Mouse (Mus musculus) hindbrain, embryonic 10.5 days (tissue): ENCODE data around the gene Smpd3. TPM values are rescaled to one million over a fixed set of nuclear protein-coding genes. Genes with fewer than 3 reads are reported as not detected.

Experiments used
- DNase-seq: peaks from one replicate; pipeline ENCODE4 v3.0.0-alpha.2; 2017; ENCODE audit warnings: low spot score
- H3K27ac ChIP-seq: fragments of 300-500 bp; sonication (generic); 2 replicates; pipeline ENCODE4 v1.5.1; 2016; ENCODE audit warnings: mild to moderate bottlenecking, moderate library complexity
- H3K27me3 ChIP-seq: fragments of 300-500 bp; sonication (generic); 2 replicates; pipeline ENCODE4 v1.6.1; 2016; ENCODE audit warnings: mild to moderate bottlenecking; ENCODE audit not compliant: poor library complexity, insufficient read depth, severe bottlenecking
- H3K36me3 ChIP-seq: fragments of 300-500 bp; sonication (generic); 2 replicates; pipeline ENCODE4 v1.6.1; 2016; ENCODE audit warnings: mild to moderate bottlenecking, moderate library complexity
- H3K4me1 ChIP-seq: fragments of 300-500 bp; sonication (generic); replicated peaks from 2 replicates; pipeline ENCODE4 v1.6.1; 2016; ENCODE audit warnings: mild to moderate bottlenecking
- H3K4me3 ChIP-seq: fragments of 300-500 bp; sonication (generic); 2 replicates; pipeline ENCODE4 v1.5.1; 2016; ENCODE audit warnings: mild to moderate bottlenecking, moderate library complexity
- H3K9me3 ChIP-seq: fragments of 300-500 bp; sonication (generic); 2 replicates; pipeline ENCODE4 v1.6.1; 2016; ENCODE audit warnings: mild to moderate bottlenecking, moderate library complexity
- WGBS: fragments of 180-500 bp; shearing (Covaris S2); methylation state at CpG from one replicate; pipeline ENCODE4 v1.1.7; 2016; 5-methylcytosine and 5-hydroxymethylcytosine counted together
- polyA plus RNA-seq: library from polyadenylated mRNA; unstranded; fragments of >200 nt; fragmentation: Nextera tagmentation; extraction: Ambion mirVana; gene quantifications from 2 replicates; pipeline ENCODE4 v1.2.1, GENCODE M21; 2016

Smpd3 gene
- polyA plus RNA-seq, 1 experiment from 2014 or later = 20.9 TPM

DNA sequence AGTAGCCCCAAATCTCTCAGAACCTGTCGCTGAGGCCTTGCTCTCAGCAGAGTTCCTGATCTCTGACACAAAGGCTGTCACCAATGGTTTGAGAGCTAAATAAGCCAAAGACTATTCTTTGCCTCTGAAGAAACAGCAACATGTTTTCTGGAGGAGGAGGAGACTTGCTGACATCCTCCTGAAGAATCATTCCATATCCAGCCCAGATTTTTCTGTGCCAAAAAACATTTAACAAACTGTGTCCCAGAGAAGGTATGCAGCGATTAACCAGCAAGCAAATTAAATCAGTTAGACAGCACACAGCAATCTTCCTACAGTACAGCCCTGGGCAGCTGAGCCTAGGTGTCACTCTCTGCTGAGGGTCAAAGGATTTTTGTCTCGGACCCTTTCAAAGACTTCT is 64.3 kb downstream of the Smpd3 start:
- H3K9me3 ChIP-seq = no peaks in the 10 kb centered on the region
- WGBS = 91% methylated on average over 3 of the region's 3 CpGs

DNA sequence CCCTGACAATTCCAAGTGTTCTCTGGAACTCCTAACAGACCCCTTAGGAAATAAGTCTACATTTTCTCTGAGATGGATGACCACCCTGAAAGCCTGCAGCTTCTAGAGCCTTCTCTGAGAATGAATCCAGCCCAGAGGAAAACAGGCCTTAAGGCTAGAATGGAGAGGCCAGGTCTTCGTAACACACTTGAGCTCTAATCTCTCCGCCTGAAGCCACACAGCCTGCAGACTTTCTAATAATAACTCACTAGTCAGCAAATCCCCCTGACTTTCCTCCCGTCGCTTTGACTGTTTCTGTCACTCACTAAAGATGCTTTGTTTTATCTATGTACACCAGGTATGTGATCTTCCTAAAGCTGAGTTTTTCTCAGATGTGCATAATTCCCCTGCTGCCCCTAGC is 66.4 kb downstream of the Smpd3 start:
- Histone ChIP-seq H3K36me3 (no peaks in the 10 kb centered on the region), H3K9me3 (no peaks in the 10 kb centered on the region), H3K27ac (peak overlapping the region; percentile 71), H3K4me3 (no peak overlapping the region), H3K4me1 (peaks cover 37% of the 10 kb centered on the region), H3K27me3 (no peaks in the 10 kb centered on the region)
- no peak for DNase-seq
- 75% methylated on average over 4 of the region's 4 CpGs for WGBS

More for the DNA sequence above, 64.3 kb downstream of the Smpd3 start:
- no peaks in the 10 kb centered on the region for H3K27me3 ChIP-seq
- peaks cover 35% of the 10 kb centered on the region for H3K4me1 ChIP-seq
- H3K4me3 ChIP-seq = no peak overlapping the region
- no peaks in the 10 kb centered on the region for H3K36me3 ChIP-seq
- DNase-seq = no peak
- no peak overlapping the region for H3K27ac ChIP-seq

DNA sequence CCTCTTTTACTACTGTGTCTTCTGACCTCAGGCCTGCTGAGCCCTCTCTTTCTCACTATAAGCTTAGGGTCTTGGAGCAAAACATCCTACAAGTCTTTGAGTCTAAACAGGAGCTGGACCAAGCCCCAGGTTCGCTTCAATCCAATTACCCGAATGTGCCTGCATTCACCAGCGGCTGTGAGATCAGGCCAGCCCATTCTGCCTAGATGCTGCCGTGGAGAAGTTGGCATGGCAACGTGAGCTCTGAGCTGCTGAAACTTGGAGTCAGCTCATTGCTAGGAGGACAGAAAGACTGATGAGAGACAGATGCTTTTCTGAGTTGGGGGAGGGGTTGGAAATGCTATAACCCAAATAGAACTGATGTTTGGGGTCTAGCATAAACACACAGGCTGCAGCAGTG is 67.0 kb downstream of the Smpd3 start:
- WGBS = 19% methylated on average over 5 of the region's 5 CpGs
- peaks cover under 1% of the 10 kb centered on the region; the same call in 1 of the 2 replicates for H3K36me3 ChIP-seq
- DNase-seq = peak; percentile 56
- H3K4me3 ChIP-seq = no peak overlapping the region
- no peaks in the 10 kb centered on the region for H3K9me3 ChIP-seq
- peaks cover 41% of the 10 kb centered on the region for H3K4me1 ChIP-seq
- no peaks in the 10 kb centered on the region for H3K27me3 ChIP-seq
- peak overlapping the region; percentile 71 for H3K27ac ChIP-seq

DNA sequence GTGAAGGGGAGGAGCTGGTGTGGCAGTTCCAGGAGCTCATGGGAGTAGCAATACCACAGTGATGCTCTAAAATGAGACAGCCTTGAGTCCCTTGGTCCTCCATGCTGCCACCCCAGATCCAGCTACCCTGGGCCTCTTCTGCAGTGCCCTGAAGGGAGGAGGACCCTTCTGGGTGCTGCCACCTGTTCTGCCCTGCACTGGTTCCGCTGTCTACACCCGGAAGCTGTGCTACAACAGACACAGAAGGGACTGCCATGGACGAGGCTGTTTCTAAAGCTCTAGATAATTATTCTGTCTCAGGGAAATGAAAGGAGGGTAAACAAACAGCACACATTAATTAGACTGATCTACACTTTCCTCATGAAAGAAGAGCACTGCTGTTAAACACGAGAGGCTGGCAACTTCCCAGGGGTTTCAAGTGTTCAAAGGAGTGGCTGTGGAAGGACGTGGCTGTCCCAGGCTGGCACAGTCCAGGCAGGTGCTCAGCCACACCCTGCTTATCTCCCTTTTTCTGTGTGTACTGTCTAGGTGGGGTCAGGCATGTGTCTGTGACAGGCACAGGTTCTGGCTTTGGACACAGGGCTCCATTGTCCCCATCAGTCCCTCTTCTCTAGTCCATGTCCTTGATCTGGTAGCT is 69.0 kb downstream of the Smpd3 start:
- Histone ChIP-seq H3K27me3 (no peaks in the 10 kb centered on the region), H3K9me3 (no peaks in the 10 kb centered on the region), H3K36me3 (peaks cover 21% of the 10 kb centered on the region), H3K27ac (no peak overlapping the region), H3K4me3 (no peak overlapping the region), H3K4me1 (peaks cover 55% of the 10 kb centered on the region)
- DNase-seq = no peak
- WGBS = 77% methylated on average over 5 of the region's 5 CpGs

DNA sequence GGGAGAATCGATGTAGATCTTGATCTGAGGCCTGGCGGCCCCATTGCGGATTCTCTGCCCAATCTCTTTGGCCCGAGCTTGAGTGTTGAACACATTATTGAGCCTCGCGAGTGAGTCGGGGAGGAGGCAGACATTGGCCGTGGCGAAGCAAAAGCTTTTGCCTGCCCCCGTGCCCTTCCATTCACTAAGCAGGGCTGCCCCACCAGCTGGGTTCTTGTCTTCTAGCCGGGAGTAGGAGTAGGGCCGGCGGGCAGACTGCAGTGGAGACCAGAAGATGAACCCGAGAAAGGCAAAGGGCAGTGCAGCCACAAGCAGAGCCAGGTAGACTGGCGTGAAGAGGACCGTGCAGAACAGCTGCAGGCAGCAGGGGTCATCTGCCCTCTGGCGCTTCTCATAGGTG is 72.4 kb downstream of the Smpd3 start:
- Histone ChIP-seq H3K27me3 (no peaks in the 10 kb centered on the region), H3K36me3 (peaks cover 43% of the 10 kb centered on the region), H3K4me3 (no peak overlapping the region), H3K27ac (peak overlapping the region; percentile 2), H3K9me3 (no peaks in the 10 kb centered on the region), H3K4me1 (peaks cover 43% of the 10 kb centered on the region)
- DNase-seq = no peak
- WGBS = 84% methylated on average over 17 of the region's 17 CpGs

DNA sequence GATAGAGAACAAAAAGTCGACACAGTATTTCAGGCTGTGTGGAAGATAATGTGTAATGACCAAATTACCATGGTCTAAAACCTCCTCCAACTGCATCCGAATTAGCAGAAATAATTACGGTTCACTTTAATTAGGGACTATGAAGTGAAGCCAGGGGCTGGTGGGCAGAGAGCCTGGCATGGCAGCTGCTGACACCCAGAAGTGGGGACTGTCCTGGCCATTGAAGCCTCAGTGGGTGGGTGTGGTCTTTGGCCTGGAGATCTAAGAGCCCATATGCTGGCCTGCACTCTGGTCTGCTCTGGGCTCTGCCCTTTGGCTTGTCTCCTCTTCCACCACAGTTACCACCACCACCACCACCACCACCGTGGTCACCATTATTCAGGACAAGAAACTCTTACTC is 73.9 kb downstream of the Smpd3 start:
- 93% methylated on average over 4 of the region's 4 CpGs for WGBS
- Histone ChIP-seq H3K9me3 (no peaks in the 10 kb centered on the region), H3K36me3 (peaks cover 57% of the 10 kb centered on the region), H3K27ac (no peak overlapping the region), H3K4me1 (peaks cover 29% of the 10 kb centered on the region), H3K27me3 (no peaks in the 10 kb centered on the region), H3K4me3 (no peak overlapping the region)
- DNase-seq = no peak

DNA sequence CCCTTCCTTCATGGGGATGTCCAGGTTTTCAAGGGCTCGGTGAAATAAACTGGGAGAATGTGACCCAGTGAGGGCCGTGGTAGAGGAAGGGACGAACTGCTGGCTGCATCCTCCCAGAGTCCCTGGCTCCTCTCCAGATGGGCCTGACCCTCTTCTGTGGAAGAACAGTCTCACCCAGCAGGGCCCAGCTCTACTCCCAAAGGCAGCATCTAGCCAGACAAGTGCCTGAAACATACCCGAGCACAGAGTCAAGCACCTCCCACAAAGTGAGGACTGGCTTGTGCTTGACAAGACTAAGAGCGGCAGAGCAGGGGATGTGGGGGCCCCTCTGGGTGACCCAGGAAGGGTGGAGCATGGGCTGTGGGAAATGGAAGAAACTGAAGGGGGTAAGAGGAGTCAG is 75.4 kb downstream of the Smpd3 start:
- H3K4me3 ChIP-seq = no peak overlapping the region
- H3K27me3 ChIP-seq = no peaks in the 10 kb centered on the region
- DNase-seq = no peak
- H3K4me1 ChIP-seq = peaks cover 29% of the 10 kb centered on the region
- H3K9me3 ChIP-seq = no peaks in the 10 kb centered on the region
- peaks cover 72% of the 10 kb centered on the region for H3K36me3 ChIP-seq
- 78% methylated on average over 5 of the region's 5 CpGs for WGBS
- 0 out of 2 replicates have a peak overlapping the region, but pooled peaks have one; percentile 36 for H3K27ac ChIP-seq

DNA sequence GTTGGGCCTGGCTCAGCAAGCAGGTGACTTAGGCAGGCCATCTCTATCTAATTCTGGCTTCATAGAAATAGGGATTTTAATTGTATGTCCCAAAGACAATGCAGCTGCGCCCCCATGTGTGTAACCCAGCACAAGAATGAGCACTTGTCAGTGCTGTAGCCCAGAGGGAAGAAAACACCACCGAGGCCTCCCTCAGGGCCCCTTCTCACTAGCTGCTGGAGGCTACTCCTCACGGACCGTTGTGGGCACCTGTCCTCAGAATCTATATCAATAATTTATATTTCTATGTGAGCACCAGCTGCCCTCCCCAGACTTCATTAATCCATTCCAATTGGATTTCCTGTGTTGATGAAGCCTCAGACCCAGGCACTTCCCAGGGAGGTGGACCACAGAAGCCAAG is 76.9 kb downstream of the Smpd3 start:
- WGBS = 88% methylated on average over 4 of the region's 4 CpGs
- H3K36me3 ChIP-seq = peaks cover 83% of the 10 kb centered on the region
- peaks cover 24% of the 10 kb centered on the region for H3K4me1 ChIP-seq
- no peak overlapping the region for H3K27ac ChIP-seq
- H3K27me3 ChIP-seq = no peaks in the 10 kb centered on the region
- H3K4me3 ChIP-seq = no peak overlapping the region
- H3K9me3 ChIP-seq = no peaks in the 10 kb centered on the region
- no peak for DNase-seq

DNA sequence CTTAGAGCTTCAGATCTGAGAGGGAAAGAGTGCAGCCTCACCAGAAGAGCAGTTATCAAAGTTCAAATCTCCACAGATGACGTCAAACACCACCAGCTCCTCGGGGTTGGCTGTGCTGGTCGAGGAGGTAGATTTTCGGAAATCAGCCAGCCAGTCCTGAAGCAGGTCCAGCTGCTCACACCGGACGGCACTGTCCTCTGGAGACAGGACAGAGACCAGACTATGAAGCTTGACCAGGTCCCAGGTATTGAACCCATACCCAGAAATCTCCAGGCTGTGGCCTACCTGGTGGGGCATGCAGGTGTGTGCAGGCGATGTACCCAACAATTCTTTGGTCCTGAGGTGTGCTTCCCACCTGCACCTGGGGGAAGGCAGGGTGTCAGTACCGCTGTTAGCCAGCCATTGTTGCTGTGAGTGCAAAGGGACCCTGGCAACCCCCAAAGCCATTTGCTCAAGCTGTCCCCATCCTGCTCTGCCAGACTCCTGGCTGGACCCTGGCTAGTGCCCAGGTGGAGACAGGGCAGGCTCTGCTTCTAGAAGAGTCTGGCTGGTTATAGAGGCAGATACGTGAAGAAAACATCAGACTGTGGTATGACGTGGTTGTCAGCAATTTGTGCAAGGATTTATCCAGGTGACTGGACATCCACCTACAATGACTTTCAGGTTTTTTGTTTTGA is 78.1 kb downstream of the Smpd3 start:
- Histone ChIP-seq H3K9me3 (no peaks in the 10 kb centered on the region), H3K4me1 (peaks cover 12% of the 10 kb centered on the region), H3K4me3 (no peak overlapping the region), H3K27ac (no peak overlapping the region), H3K36me3 (peaks cover 83% of the 10 kb centered on the region), H3K27me3 (no peaks in the 10 kb centered on the region)
- DNase-seq = no peak
- WGBS = 91% methylated on average over 10 of the region's 10 CpGs

DNA sequence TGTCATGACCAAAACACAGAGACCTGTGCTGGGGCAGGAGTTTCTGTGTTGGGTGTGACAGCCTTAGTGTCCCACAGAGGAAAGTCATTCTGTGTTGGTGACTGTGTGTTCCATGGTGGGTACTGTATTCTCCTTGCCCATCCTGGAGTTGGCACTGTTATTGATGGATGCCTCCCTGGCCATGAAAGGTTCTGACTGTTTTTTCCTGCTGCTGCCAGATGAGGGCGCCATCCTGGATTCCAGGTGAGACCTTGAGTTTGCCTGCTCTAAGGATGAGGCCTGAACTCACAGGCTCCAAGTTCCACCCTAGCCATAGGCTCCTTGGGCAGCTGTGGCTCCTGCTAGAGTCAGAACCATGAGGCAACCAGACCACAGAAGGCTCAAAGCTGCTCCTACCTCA is 79.6 kb downstream of the Smpd3 start:
- Histone ChIP-seq H3K9me3 (no peaks in the 10 kb centered on the region), H3K36me3 (peaks cover 90% of the 10 kb centered on the region), H3K4me3 (no peak overlapping the region), H3K4me1 (0 out of 2 replicates have a peak, but pooled peaks cover 6% of the 10 kb centered on the region), H3K27ac (no peak overlapping the region), H3K27me3 (no peaks in the 10 kb centered on the region)
- 13% methylated on average over 1 of the region's 1 CpGs for WGBS
- DNase-seq = no peak

DNA sequence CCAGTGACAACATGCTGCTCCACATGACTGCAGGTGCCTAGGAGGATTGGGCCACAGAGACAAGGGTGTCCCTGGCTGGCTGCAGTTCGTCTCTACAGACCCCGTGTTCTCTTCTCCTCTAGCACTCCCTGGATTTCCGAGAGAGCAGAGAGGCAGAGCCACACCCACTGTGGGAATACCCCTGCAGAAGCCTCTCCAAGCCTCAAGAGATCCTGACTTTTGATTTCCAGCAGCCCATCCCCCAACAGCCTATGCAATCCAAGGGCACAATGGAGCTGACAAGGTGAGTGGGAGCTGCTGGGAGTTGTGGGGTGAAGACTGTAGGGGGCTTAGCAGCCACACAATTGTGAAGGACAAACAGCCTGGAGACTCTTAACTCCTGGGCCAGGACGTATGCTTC is 87.6 kb downstream of the Smpd3 start:
- Histone ChIP-seq H3K4me3 (no peak overlapping the region), H3K27me3 (no peaks in the 10 kb centered on the region), H3K36me3 (peaks cover 97% of the 10 kb centered on the region), H3K27ac (no peak overlapping the region; the same call in 1 of the 2 replicates), H3K4me1 (peaks cover 3% of the 10 kb centered on the region), H3K9me3 (no peaks in the 10 kb centered on the region)
- WGBS = 63% methylated on average over 4 of the region's 4 CpGs
- no peak for DNase-seq

DNA sequence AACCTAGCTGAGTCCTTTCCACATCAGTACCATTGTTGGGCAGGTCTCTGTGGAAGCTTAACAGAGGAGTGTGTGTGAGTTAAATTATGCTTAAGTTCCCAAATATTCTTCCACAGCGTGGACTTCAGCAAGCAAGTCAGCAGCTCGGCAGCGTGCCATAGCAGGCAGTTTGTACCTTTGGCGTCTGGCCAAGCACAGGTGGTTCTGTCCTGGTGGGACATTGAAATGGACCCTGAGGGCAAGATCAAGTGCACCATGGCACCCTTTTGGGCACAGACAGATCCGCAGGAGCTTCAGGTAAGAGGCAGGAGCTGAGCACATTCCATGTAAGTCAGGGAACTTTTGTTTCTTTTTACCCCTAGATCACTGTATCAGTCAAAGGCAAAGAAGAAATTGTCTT is 100.7 kb downstream of the Smpd3 start:
- Histone ChIP-seq H3K4me1 (no peaks in the 10 kb centered on the region), H3K27me3 (no peaks in the 10 kb centered on the region), H3K4me3 (no peak overlapping the region), H3K36me3 (peaks cover 93% of the 10 kb centered on the region), H3K9me3 (no peaks in the 10 kb centered on the region), H3K27ac (no peak overlapping the region)
- 92% methylated on average over 5 of the region's 5 CpGs for WGBS
- DNase-seq = no peak

DNA sequence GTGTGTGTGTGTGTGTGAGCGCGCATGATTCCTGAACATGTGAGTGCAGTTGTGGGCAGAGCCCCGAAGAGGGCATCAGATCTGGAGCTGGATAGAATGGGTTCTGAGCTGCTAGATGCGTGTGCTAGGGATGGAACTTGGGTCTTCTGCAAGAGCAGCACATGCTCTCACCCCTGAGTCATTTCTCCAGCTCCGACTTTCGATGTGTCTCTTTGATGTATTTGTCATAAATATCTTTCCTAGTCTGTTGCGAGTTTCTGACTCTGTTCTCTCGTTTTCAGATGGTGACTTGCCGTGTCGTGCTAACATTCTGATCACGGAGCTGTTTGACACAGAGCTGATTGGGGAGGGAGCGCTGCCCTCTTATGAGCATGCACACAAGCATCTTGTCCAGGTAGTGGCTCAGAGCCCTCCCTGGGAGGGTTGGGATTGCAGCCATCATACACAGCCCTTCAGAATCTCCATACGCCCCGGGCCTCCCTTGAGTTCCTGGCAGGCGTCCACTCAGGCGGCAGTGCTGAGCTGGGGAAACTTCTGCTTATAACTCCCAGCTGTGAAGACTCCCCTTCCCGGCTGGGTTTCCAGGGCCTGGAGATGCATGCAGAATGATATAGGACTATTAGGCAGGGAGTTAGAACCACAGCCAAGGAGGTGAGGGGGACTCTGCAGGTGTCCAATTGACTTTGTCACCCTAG is 103.1 kb downstream of the Smpd3 start:
- no peaks in the 10 kb centered on the region for H3K27me3 ChIP-seq
- H3K36me3 ChIP-seq = peaks cover 92% of the 10 kb centered on the region
- DNase-seq = no peak
- no peaks in the 10 kb centered on the region for H3K9me3 ChIP-seq
- no peak overlapping the region for H3K27ac ChIP-seq
- no peaks in the 10 kb centered on the region for H3K4me1 ChIP-seq
- no peak overlapping the region for H3K4me3 ChIP-seq
- WGBS = 94% methylated on average over 17 of the region's 17 CpGs
